Mouse (Mus musculus): ENCODE measurements around the gene Trim66.

GRCm38 (mm10) chr7:109480765-109481197 lies 27.2 kb downstream of the Trim66 start:
- TF ChIP-seq GATA1 (IDR thresholded peaks at IDR 0.05; ENCODE audit: low read length) = no peak
- TF ChIP-seq TAL1 (IDR thresholded peaks at IDR 0.05; ENCODE audit: low read length) = no peak

Data from erythroblast, embryonic 14.5 days (primary cell).